Mouse (Mus musculus): ENCODE results near the gene Nfic.

Nfic gene

GRCm38 (mm10) chr10:81383802-81384604, 71.4 kb downstream of the Nfic start, which contains the start of the genes Dohh and Gm48551:
Gene Dohh, plus strand, starts transcription at chr10:81384428.
Gene Gm48551, plus strand, starts transcription at chr10:81384466.
- DNase-seq (ENCODE audit: low spot score): peak; percentile 96

GRCm38 (mm10) chr10:81382039-81382438, 73.4 kb downstream of the Nfic start:
- DNase-seq (ENCODE audit: low spot score): no peak

- DNase-seq (ENCODE audit: low spot score): no peak
These were observed 75.5 kb downstream of the Nfic start for GRCm38 (mm10) chr10:81379809-81380378.

- no peak for DNase-seq (ENCODE audit: low spot score)
These were observed 76.3 kb downstream of the Nfic start for GRCm38 (mm10) chr10:81379183-81379553.

- peak; percentile 98 for DNase-seq (ENCODE audit: low spot score)
These were observed 76.8 kb downstream of the Nfic start for GRCm38 (mm10) chr10:81378553-81379182.

- no peak for DNase-seq (ENCODE audit: low spot score)
These were observed 77.5 kb downstream of the Nfic start, which contains the start of gene Fzr1 for GRCm38 (mm10) chr10:81377793-81378552. Gene Fzr1, minus strand, starts transcription at chr10:81378516.

GRCm38 (mm10) chr10:81377362-81377664, 78.1 kb downstream of the Nfic start:
- DNase-seq (ENCODE audit: low spot score): no peak

- no peak for DNase-seq (ENCODE audit: low spot score)
These were observed 78.7 kb downstream of the Nfic start for GRCm38 (mm10) chr10:81376561-81377361.

- no peak for DNase-seq (ENCODE audit: low spot score)
These were observed 80.1 kb downstream of the Nfic start for GRCm38 (mm10) chr10:81375322-81375721.

GRCm38 (mm10) chr10:81367207-81367495, 88.3 kb downstream of the Nfic start:
- DNase-seq (ENCODE audit: low spot score): no peak

GRCm38 (mm10) chr10:81366477-81367206, 88.8 kb downstream of the Nfic start:
- DNase-seq (ENCODE audit: low spot score): no peak

GRCm38 (mm10) chr10:81365672-81366476, 89.6 kb downstream of the Nfic start, which contains the start of gene 4930404N11Rik:
Gene 4930404N11Rik, minus strand, starts transcription at chr10:81365816.
- DNase-seq (ENCODE audit: low spot score): no peak

- DNase-seq (ENCODE audit: low spot score): no peak
These were observed 90.4 kb downstream of the Nfic start for GRCm38 (mm10) chr10:81365073-81365472.

- no peak for DNase-seq (ENCODE audit: low spot score)
These were observed 90.8 kb downstream of the Nfic start for GRCm38 (mm10) chr10:81364666-81365065.

GRCm38 (mm10) chr10:81363436-81364346, 91.7 kb downstream of the Nfic start:
- DNase-seq (ENCODE audit: low spot score): no peak

GRCm38 (mm10) chr10:81362336-81362949, 93.0 kb downstream of the Nfic start:
- no peak for DNase-seq (ENCODE audit: low spot score)

GRCm38 (mm10) chr10:81360721-81361120, 94.7 kb downstream of the Nfic start:
- DNase-seq (ENCODE audit: low spot score): no peak

- no peak for DNase-seq (ENCODE audit: low spot score)
These were observed 96.6 kb downstream of the Nfic start for GRCm38 (mm10) chr10:81358841-81359240.

GRCm38 (mm10) chr10:81358209-81358608, 97.2 kb downstream of the Nfic start:
- no peak for DNase-seq (ENCODE audit: low spot score)

All from ovary, postnatal 10 days (tissue).